Mouse (Mus musculus): ENCODE measurements around the gene Fam163a. TPM values are rescaled to one million over a fixed set of nuclear protein-coding genes. Genes with fewer than 3 reads are reported as not detected.
A peak's percentile ranks its signal among the peaks of the same experiment; 100 is the strongest.

Fam163a gene
- polyA plus RNA-seq, 1 experiment from 2014 or later = 0.26 TPM

DNA sequence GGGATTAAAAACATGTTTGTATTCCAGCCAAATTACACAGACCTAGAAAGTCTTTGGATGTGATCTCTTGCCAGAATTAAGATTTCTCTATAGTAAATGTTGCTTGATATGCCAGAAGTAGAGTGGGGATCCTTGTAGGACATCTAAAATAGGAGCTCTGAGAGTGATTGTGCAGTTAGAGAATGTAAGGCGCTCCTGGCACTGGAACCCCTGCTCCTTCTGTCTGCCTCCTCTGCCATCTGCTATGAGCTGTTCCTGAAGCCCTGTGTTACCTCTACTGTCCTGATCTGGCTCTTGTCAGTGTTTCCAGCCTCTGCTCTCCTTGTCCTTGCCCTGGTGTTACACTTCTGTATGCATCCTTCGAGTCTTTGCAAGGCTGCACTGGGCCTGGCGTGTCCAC, 18.2 kb downstream of the Fam163a start:
- DNase-seq (ENCODE audit: low spot score) (no peak), ATAC-seq (replicated peaks; ENCODE audit: low FRiP score) (no peak)
- H3K4me3 ChIP-seq (ENCODE audit: low read depth, low read length) = no peak overlapping the region
- H3K4me2 ChIP-seq = no peak overlapping the region
- 86% methylated on average over 3 of the region's 3 CpGs for WGBS
- no peaks in the 10 kb centered on the region for H3K27me3 ChIP-seq (replicated peaks; ENCODE audit: control insufficient read depth, insufficient read depth, low read length)
- no peaks in the 10 kb centered on the region for H3K9me3 ChIP-seq (ENCODE audit: control insufficient read depth, low read length)
- no peak overlapping the region for H3K9ac ChIP-seq (ENCODE audit: low read depth, low read length)
- H3K27ac ChIP-seq (ENCODE audit: low read depth, low read length) = no peak overlapping the region
- peaks cover 11% of the 10 kb centered on the region for H3K4me1 ChIP-seq (replicated peaks; ENCODE audit: control insufficient read depth, insufficient read depth, low read length)
- H3K36me3 ChIP-seq (ENCODE audit: control insufficient read depth, insufficient read depth, low read length) = no peaks in the 10 kb centered on the region

DNA sequence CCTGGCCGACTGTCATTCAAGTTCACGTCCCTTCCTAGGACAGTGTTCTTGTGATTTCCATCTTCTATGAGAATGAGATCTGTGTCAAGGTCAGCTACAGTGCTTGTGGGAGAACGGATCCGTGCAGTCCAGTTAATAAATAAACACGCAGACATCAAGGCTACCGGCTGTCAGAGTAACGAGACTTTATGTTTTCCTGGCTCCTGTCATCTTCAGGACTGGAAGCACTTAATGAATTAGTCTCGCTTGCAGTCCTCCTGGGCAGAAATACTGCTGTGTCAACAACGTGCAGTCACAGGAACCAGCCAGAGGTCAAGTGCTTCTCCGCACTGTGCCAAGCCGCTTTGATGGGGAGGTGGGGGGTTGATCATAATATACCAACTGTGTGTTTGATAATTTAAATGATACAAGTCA, 20.7 kb downstream of the Fam163a start:
- 45% methylated on average over 11 of the region's 11 CpGs for WGBS
- H3K36me3 ChIP-seq (ENCODE audit: control insufficient read depth, insufficient read depth, low read length) = no peaks in the 10 kb centered on the region
- no peak overlapping the region for H3K9ac ChIP-seq (ENCODE audit: low read depth, low read length)
- no peaks in the 10 kb centered on the region for H3K9me3 ChIP-seq (ENCODE audit: control insufficient read depth, low read length)
- DNase-seq (ENCODE audit: low spot score) (no peak), ATAC-seq (replicated peaks; ENCODE audit: low FRiP score) (no peak)
- peaks cover 22% of the 10 kb centered on the region for H3K4me1 ChIP-seq (replicated peaks; ENCODE audit: control insufficient read depth, insufficient read depth, low read length)
- no peak overlapping the region for H3K4me2 ChIP-seq
- no peaks in the 10 kb centered on the region for H3K27me3 ChIP-seq (replicated peaks; ENCODE audit: control insufficient read depth, insufficient read depth, low read length)
- no peak overlapping the region for H3K27ac ChIP-seq (ENCODE audit: low read depth, low read length)
- no peak overlapping the region for H3K4me3 ChIP-seq (ENCODE audit: low read depth, low read length)

DNA sequence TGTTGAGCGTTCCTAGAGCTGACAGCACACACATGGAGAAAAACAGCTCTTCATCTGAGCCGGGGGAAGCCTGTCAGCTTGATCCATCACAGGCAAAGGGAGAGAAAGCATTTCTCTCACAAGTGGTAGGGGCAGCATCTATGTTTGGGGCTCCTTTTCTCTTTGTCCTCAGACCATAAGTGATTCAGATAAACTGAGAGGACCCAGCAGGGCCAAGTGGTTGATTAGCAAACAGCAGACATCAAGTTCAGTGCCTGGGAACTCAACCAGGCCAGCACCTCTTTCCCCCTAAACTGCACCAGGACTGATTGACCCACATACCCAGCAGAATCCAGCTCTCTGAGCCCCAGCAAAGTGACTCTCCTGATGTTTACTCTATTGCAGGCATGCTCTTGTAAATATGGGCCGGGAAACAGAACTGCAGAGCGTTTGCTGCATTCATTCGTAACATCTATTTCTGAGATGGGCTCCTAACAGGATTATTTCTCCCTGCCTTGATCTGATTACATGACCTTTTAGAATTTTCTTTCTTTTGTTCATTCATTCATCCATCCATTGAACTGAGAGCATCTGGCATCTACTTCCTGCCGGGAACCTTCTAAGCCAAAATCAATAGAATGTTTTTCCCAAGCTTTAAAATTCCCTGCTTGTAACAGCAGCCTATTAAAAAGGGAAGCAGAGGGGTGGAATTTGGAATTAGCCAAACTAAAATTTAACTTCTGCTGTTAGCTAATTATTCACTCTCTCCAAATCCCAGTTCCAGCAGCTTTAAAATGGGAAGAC, 21.5 kb downstream of the Fam163a start:
- H3K4me3 ChIP-seq (ENCODE audit: low read depth, low read length) = no peak overlapping the region
- H3K27ac ChIP-seq (ENCODE audit: low read depth, low read length) = 0 out of 2 replicates have a peak overlapping the region, but pooled peaks have one; percentile 25
- WGBS = 56% methylated on average over 6 of the region's 6 CpGs

DNA sequence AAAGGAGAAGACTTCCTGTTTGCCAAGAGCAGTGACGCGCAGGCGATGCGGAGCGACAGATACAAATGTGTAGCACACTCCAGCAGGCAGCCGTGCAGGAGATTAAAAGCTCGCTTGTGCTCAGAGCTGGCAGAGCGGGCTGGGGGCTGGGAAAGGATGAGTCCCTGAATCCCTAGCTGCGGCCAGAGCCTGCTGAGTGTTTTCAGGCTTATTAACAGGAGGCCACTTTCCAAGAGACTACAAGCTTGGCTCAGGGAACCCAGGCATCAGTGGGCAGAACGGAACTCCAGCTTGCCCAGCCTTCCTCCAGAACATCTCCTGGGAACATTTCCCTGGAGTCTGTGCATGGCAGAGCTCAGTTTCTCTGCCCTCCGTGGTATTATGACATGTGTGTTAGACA, 25.0 kb downstream of the Fam163a start:
- H3K4me1 ChIP-seq (replicated peaks; ENCODE audit: control insufficient read depth, insufficient read depth, low read length) = peaks cover 22% of the 10 kb centered on the region
- H3K4me3 ChIP-seq (ENCODE audit: low read depth, low read length) = no peak overlapping the region
- H3K27me3 ChIP-seq (replicated peaks; ENCODE audit: control insufficient read depth, insufficient read depth, low read length) = no peaks in the 10 kb centered on the region
- DNase-seq (ENCODE audit: low spot score) (no peak), ATAC-seq (replicated peaks; ENCODE audit: low FRiP score) (no peak; the same call in 1 of the 2 replicates)
- H3K27ac ChIP-seq (ENCODE audit: low read depth, low read length) = no peak overlapping the region
- no peaks in the 10 kb centered on the region for H3K9me3 ChIP-seq (ENCODE audit: control insufficient read depth, low read length)
- no peak overlapping the region for H3K9ac ChIP-seq (ENCODE audit: low read depth, low read length)
- H3K4me2 ChIP-seq = no peak overlapping the region
- no peaks in the 10 kb centered on the region for H3K36me3 ChIP-seq (ENCODE audit: control insufficient read depth, insufficient read depth, low read length)
- WGBS = 46% methylated on average over 11 of the region's 11 CpGs

More for the DNA sequence above, 21.5 kb downstream of the Fam163a start:
- H3K36me3 ChIP-seq (ENCODE audit: control insufficient read depth, insufficient read depth, low read length) = no peaks in the 10 kb centered on the region
- DNase-seq (ENCODE audit: low spot score) (no peak), ATAC-seq (replicated peaks; ENCODE audit: low FRiP score) (no peak)
- no peaks in the 10 kb centered on the region for H3K27me3 ChIP-seq (replicated peaks; ENCODE audit: control insufficient read depth, insufficient read depth, low read length)
- no peak overlapping the region for H3K4me2 ChIP-seq
- no peaks in the 10 kb centered on the region for H3K9me3 ChIP-seq (ENCODE audit: control insufficient read depth, low read length)
- no peak overlapping the region for H3K9ac ChIP-seq (ENCODE audit: low read depth, low read length)
- peaks cover 22% of the 10 kb centered on the region for H3K4me1 ChIP-seq (replicated peaks; ENCODE audit: control insufficient read depth, insufficient read depth, low read length)

DNA sequence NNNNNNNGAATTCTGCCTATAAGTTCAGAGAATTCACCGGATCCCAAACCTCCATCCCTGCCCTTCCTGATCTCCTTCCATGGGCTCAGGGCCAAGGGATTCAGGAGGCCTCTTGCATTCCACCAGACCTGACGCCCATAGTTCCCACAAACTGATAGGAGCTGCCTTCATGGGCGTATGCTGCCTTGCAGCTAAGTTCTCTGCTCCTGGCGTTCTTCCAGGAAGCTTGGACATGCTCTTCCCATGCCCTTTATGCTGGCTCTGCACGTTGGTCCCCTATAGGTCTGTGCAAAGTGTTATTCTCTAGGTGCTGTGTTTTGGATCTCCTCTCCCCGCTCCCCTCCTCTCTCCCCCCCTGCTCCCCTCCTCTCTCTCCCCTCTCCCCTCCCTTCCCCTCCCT, 36.1 kb downstream of the Fam163a start:
- Histone ChIP-seq H3K9me3 (ENCODE audit: control insufficient read depth, low read length) (no peaks in the 10 kb centered on the region), H3K4me3 (ENCODE audit: low read depth, low read length) (no peak overlapping the region), H3K36me3 (ENCODE audit: control insufficient read depth, insufficient read depth, low read length) (no peaks in the 10 kb centered on the region), H3K4me2 (no peak overlapping the region), H3K27me3 (replicated peaks; ENCODE audit: control insufficient read depth, insufficient read depth, low read length) (no peaks in the 10 kb centered on the region), H3K4me1 (replicated peaks; ENCODE audit: control insufficient read depth, insufficient read depth, low read length) (no peaks in the 10 kb centered on the region), H3K27ac (ENCODE audit: low read depth, low read length) (no peak overlapping the region), H3K9ac (ENCODE audit: low read depth, low read length) (no peak overlapping the region)
- ATAC-seq (replicated peaks; ENCODE audit: low FRiP score) (no peak), DNase-seq (ENCODE audit: low spot score) (no peak)
- 34% methylated on average over 6 of the region's 6 CpGs for WGBS

DNA sequence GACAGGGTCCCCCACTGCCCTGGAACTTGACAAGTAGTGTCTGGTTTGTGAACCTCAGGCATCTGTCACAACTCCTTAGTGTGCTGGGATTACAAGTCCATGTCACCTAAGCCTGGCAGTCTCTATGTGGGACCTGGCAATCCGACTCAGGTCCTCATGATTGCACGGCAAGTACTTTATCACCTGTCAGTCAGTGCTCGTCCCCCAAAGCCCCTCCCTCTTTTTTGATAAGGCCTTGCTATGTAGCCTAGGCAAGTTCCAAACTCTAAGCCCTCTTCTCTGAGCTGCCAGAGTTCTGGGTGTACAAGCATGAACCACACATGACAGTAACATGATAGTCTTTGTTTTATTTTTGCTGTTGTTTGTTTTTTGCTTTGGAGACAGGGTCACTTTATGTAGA, 88.1 kb downstream of the Fam163a start:
- Histone ChIP-seq H3K4me3 (ENCODE audit: low read depth, low read length) (no peak overlapping the region), H3K4me1 (replicated peaks; ENCODE audit: control insufficient read depth, insufficient read depth, low read length) (peaks cover 29% of the 10 kb centered on the region), H3K27ac (ENCODE audit: low read depth, low read length) (no peak overlapping the region), H3K27me3 (replicated peaks; ENCODE audit: control insufficient read depth, insufficient read depth, low read length) (no peaks in the 10 kb centered on the region), H3K9me3 (ENCODE audit: control insufficient read depth, low read length) (no peaks in the 10 kb centered on the region), H3K9ac (ENCODE audit: low read depth, low read length) (no peak overlapping the region), H3K4me2 (no peak overlapping the region), H3K36me3 (ENCODE audit: control insufficient read depth, insufficient read depth, low read length) (no peaks in the 10 kb centered on the region)
- WGBS = 12% methylated on average over 3 of the region's 3 CpGs
- peak; percentile 67; the same call in 1 of the 2 replicates for ATAC-seq (replicated peaks; ENCODE audit: low FRiP score)
- DNase-seq (ENCODE audit: low spot score) = no peak

DNA sequence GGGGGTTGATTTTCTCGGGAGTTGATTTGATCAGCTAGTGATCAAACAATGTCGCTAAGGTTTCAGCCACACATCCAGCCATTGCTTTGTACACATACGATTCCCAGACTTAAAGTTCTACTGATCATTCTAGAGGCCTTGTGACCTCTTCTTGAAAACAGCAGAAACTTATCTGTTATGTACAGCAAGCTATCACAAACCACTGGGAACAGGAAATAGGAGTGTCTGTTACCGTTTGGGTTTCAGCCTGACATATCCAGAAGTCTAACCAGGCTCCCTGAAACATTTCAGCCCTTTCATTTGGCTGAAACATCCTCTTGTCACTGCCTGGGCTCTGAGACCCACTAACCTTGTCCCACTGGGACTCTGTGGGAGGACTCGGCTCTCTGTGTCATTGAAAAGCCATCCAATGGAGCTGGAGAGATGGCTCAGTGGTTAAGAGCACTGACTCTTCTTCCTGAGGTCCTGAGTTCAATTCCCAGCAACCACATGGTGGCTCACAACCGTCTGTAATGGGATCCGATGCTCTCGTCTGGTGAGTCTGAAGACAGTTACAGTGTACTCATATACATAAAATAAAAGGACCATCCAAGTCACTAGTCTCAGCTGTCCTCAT, 90.8 kb downstream of the Fam163a start:
- 40% methylated on average over 8 of the region's 8 CpGs for WGBS
- ATAC-seq (replicated peaks; ENCODE audit: low FRiP score) (peak; percentile 84), DNase-seq (ENCODE audit: low spot score) (no peak)
- H3K36me3 ChIP-seq (ENCODE audit: control insufficient read depth, insufficient read depth, low read length) = no peaks in the 10 kb centered on the region
- no peaks in the 10 kb centered on the region for H3K9me3 ChIP-seq (ENCODE audit: control insufficient read depth, low read length)
- H3K4me1 ChIP-seq (replicated peaks; ENCODE audit: control insufficient read depth, insufficient read depth, low read length) = peaks cover 29% of the 10 kb centered on the region
- no peaks in the 10 kb centered on the region for H3K27me3 ChIP-seq (replicated peaks; ENCODE audit: control insufficient read depth, insufficient read depth, low read length)
- peak overlapping the region; percentile 33; the same call in 1 of the 2 replicates for H3K4me2 ChIP-seq
- H3K27ac ChIP-seq (ENCODE audit: low read depth, low read length) = peak overlapping the region; percentile 59; the same call in 1 of the 2 replicates
- H3K4me3 ChIP-seq (ENCODE audit: low read depth, low read length) = no peak overlapping the region
- peak overlapping the region; percentile 38; the same call in 1 of the 2 replicates for H3K9ac ChIP-seq (ENCODE audit: low read depth, low read length)

DNA sequence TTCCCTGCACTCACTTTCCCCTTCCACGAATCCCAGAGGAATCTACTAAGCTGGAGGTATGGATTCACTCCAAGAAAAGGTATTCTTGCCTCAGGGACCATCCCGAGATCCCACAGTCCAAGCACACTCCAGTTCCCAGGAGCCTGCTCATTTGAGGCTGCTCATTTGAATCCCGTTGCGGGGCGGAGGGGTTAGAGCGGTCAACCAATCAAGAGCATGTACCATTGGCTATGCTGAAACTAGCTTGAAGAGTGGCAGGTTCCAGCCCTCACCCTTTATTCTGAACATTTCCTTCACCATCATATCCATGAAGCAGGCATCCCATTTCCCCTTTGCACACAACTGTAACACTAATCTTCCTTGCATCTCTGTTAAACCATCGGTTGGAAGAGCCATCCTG, 92.7 kb downstream of the Fam163a start:
- H3K9ac ChIP-seq (ENCODE audit: low read depth, low read length) = no peak overlapping the region
- H3K36me3 ChIP-seq (ENCODE audit: control insufficient read depth, insufficient read depth, low read length) = no peaks in the 10 kb centered on the region
- H3K4me1 ChIP-seq (replicated peaks; ENCODE audit: control insufficient read depth, insufficient read depth, low read length) = peaks cover 29% of the 10 kb centered on the region
- DNase-seq (ENCODE audit: low spot score) = no peak
- no peaks in the 10 kb centered on the region for H3K27me3 ChIP-seq (replicated peaks; ENCODE audit: control insufficient read depth, insufficient read depth, low read length)
- H3K27ac ChIP-seq (ENCODE audit: low read depth, low read length) = no peak overlapping the region
- H3K4me2 ChIP-seq = no peak overlapping the region
- ATAC-seq (replicated peaks; ENCODE audit: low FRiP score) = no peak
- WGBS = 69% methylated on average over 7 of the region's 7 CpGs
- no peaks in the 10 kb centered on the region for H3K9me3 ChIP-seq (ENCODE audit: control insufficient read depth, low read length)
- no peak overlapping the region for H3K4me3 ChIP-seq (ENCODE audit: low read depth, low read length)

DNA sequence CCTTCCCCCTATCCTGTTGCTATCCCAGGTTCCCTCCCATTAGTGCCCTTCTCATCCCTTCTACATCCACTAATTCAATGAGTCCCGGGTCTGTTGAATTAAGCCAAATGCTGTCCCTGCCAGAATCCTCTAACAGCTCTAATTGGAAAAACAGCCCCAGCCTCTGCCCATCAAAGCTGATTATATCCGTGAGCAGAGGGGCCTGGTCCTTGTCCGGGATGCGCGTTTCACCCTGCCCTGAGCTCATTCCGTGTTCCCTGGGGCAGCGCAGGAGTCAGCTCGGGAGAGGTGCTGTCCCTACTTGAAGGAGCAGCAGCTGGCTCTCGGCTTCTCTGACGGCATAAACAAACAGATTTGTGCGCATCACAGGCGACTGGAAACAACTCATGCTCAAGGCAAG, 93.1 kb downstream of the Fam163a start:
- WGBS = 50% methylated on average over 12 of the region's 12 CpGs
- H3K27ac ChIP-seq (ENCODE audit: low read depth, low read length) = no peak overlapping the region
- no peak for ATAC-seq (replicated peaks; ENCODE audit: low FRiP score)
- H3K4me1 ChIP-seq (replicated peaks; ENCODE audit: control insufficient read depth, insufficient read depth, low read length) = peaks cover 29% of the 10 kb centered on the region
- no peak overlapping the region for H3K4me3 ChIP-seq (ENCODE audit: low read depth, low read length)
- no peak overlapping the region for H3K4me2 ChIP-seq
- H3K27me3 ChIP-seq (replicated peaks; ENCODE audit: control insufficient read depth, insufficient read depth, low read length) = no peaks in the 10 kb centered on the region
- no peaks in the 10 kb centered on the region for H3K9me3 ChIP-seq (ENCODE audit: control insufficient read depth, low read length)
- H3K9ac ChIP-seq (ENCODE audit: low read depth, low read length) = no peak overlapping the region
- DNase-seq (ENCODE audit: low spot score) = no peak
- H3K36me3 ChIP-seq (ENCODE audit: control insufficient read depth, insufficient read depth, low read length) = no peaks in the 10 kb centered on the region

Measured in liver, embryonic 11.5 days (tissue).